Mouse (Mus musculus): Measurements from ENCODE around the gene Klre1. TPM values are rescaled to one million over a fixed set of nuclear protein-coding genes. Genes with fewer than 3 reads are reported as not detected.

The Klre1 gene
- polyA plus RNA-seq, 1 experiment from 2014 or later, result not detected

GRCm38 (mm10) chr6:129543709-129544606 lies 33.7 kb upstream of the Klre1 start:
- H3K9ac ChIP-seq, result no peak overlapping the region
- no peaks in the 10 kb centered on the region for H3K9me3 ChIP-seq (replicated peaks)
- H3K27me3 ChIP-seq, result no peaks in the 10 kb centered on the region
- H3K36me3 ChIP-seq, result peaks cover 24% of the 10 kb centered on the region
- 70% methylated on average over 6 of the region's 6 CpGs for WGBS
- no peak overlapping the region for H3K27ac ChIP-seq (replicated peaks)
- ATAC-seq (ENCODE audit: insufficient number of reproducible peaks, low FRiP score, low TSS enrichment, low read depth), result peak; percentile 24; the same call in 1 of the 2 replicates
- H3K4me1 ChIP-seq, result no peaks in the 10 kb centered on the region
- no peak overlapping the region for H3K4me2 ChIP-seq (replicated peaks)
- H3K4me3 ChIP-seq (replicated peaks), result no peak overlapping the region

- H3K9ac ChIP-seq, result no peak overlapping the region
- H3K27ac ChIP-seq (replicated peaks), result no peak overlapping the region
- no peaks in the 10 kb centered on the region for H3K36me3 ChIP-seq
- no peak overlapping the region for H3K4me3 ChIP-seq (replicated peaks)
- H3K4me2 ChIP-seq (replicated peaks), result no peak overlapping the region
- H3K9me3 ChIP-seq (replicated peaks), result no peaks in the 10 kb centered on the region
- no peaks in the 10 kb centered on the region for H3K4me1 ChIP-seq
- WGBS, result 77% methylated on average over 2 of the region's 2 CpGs
- no peak for ATAC-seq (ENCODE audit: insufficient number of reproducible peaks, low FRiP score, low TSS enrichment, low read depth)
- no peaks in the 10 kb centered on the region for H3K27me3 ChIP-seq
These were observed 30.4 kb upstream of the Klre1 start for GRCm38 (mm10) chr6:129547277-129547676.

DNA sequence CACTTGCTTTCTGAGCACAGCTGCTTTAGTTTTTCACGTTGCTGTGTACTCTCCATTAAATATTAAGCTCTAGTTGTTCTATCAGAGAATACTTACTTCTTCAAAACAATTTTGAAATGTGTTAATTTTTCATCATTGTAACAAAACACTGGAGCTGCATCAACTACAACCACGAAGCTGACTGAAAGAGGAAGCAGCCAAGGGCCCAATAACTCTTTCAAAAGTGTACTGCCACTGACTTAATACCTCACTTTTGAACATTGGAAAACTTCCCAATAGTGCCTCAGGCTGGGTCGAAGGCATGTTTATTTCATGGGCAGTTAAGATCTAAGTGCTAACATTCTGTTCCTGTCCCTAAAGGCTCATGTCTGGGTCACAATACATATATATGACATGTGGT lies 29.7 kb upstream of the Klre1 start:
- no peak for ATAC-seq (ENCODE audit: insufficient number of reproducible peaks, low FRiP score, low TSS enrichment, low read depth)
- H3K27me3 ChIP-seq, result no peaks in the 10 kb centered on the region
- H3K4me2 ChIP-seq (replicated peaks), result no peak overlapping the region
- no peaks in the 10 kb centered on the region for H3K4me1 ChIP-seq
- H3K4me3 ChIP-seq (replicated peaks), result no peak overlapping the region
- WGBS, result 70% methylated on average over 3 of the region's 3 CpGs
- no peak overlapping the region for H3K27ac ChIP-seq (replicated peaks)
- no peaks in the 10 kb centered on the region for H3K36me3 ChIP-seq
- H3K9me3 ChIP-seq (replicated peaks), result no peaks in the 10 kb centered on the region
- H3K9ac ChIP-seq, result no peak overlapping the region

DNA sequence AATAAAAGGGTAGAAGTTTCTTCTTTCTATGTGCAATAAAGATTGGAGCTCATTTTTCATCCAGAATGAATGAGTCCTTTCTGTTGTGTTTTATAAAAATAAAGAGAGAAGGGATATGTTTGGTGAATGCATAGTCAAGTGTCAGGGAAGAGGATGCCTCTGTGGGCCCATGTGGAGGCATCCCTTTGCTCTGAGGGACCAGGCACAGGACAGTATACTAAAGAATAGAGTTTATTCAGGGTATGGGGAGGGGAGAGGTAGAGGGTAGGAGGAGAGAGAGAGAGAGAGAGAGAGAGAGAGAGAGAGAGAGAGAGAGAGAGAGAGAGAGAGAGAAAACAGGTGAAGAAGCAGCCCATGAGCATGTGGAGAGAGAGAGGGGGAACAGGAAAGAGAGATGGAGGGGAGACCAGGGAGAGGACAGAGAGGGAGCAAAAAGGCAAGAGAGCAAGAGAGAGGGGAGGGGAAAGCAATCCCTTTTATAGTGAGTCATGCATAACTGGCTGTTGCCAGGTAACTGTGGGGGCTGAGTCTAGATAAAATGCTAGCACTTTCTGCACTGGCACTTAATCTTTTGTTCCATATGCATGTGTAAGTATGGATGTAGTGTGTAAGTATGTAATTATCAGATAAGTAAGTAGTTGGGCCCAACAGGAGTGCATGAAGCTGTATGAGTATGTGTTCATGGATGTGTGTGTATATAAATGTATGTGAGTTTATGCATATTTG lies 20.2 kb upstream of the Klre1 start:
- Histone ChIP-seq H3K36me3 (no peaks in the 10 kb centered on the region), H3K27ac (replicated peaks) (no peak overlapping the region)
- ATAC-seq (ENCODE audit: insufficient number of reproducible peaks, low FRiP score, low TSS enrichment, low read depth), result no peak

DNA sequence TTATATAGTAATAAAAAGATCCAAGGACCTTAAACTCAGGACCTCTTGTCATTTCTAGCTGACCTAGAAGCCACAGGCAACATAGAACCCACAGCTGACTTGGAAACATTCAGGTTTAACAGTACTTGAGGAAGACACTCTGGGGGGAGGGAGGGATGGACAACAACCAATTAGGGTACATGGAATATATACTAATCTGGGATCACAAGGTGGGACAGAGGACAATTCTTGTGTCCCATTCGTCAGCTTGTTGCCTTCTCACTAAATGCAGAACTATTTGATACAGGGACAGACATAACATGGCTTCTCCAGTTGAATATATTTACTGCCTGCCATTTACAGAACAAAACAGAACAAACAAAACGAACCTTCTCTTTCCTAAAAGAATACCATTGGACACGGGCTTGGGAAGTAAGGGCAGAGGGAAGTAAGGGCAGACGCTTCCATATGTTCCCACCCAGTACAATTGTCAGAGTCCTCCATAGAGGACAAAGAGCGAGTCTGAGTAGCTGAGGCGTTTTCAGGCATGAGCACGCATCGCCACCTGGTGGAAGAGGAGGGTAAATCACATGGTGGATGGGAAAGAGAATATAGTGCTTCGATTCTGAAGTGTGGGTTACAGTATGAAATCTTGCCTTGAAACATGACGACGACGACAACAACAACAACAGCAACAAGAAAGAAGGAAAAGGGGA lies 18.6 kb upstream of the Klre1 start:
- ATAC-seq (ENCODE audit: insufficient number of reproducible peaks, low FRiP score, low TSS enrichment, low read depth), result 0 out of 2 replicates have a peak, but pooled peaks have one; percentile 65
- Histone ChIP-seq H3K4me3 (replicated peaks) (no peak overlapping the region), H3K9ac (no peak overlapping the region), H3K36me3 (no peaks in the 10 kb centered on the region), H3K27ac (replicated peaks) (no peak overlapping the region), H3K4me1 (no peaks in the 10 kb centered on the region), H3K27me3 (no peaks in the 10 kb centered on the region), H3K9me3 (replicated peaks) (no peaks in the 10 kb centered on the region), H3K4me2 (replicated peaks) (no peak overlapping the region)
- 18% methylated on average over 12 of the region's 12 CpGs for WGBS

More for the DNA sequence above, 20.2 kb upstream of the Klre1 start:
- Histone ChIP-seq H3K4me1 (no peaks in the 10 kb centered on the region), H3K27me3 (no peaks in the 10 kb centered on the region), H3K9ac (no peak overlapping the region), H3K4me3 (replicated peaks) (no peak overlapping the region), H3K9me3 (replicated peaks) (no peaks in the 10 kb centered on the region), H3K4me2 (replicated peaks) (no peak overlapping the region)

DNA sequence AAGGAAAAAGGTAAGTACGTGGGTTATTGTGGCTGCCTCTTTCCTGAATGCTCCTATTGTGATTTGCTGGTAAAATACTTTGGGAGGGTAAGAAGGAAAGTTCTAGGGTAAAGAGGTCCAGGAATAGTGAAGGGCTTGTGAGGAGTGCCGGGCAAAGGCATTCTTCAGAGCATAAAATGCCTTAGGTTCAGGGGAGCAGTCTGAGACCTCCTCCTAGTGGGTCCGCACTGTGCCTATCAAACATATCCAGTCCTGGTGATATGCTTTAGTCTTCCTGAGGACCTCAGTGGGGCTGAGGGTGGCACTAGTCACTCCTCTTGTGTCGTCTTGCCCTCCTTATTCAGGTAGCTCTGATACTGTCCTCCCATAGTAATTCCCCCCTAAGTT lies 18.1 kb upstream of the Klre1 start:
- Histone ChIP-seq H3K27me3 (no peaks in the 10 kb centered on the region), H3K4me1 (no peaks in the 10 kb centered on the region), H3K27ac (replicated peaks) (no peak overlapping the region), H3K36me3 (no peaks in the 10 kb centered on the region), H3K4me2 (replicated peaks) (no peak overlapping the region), H3K9ac (no peak overlapping the region), H3K9me3 (replicated peaks) (no peaks in the 10 kb centered on the region), H3K4me3 (replicated peaks) (no peak overlapping the region)
- ATAC-seq (ENCODE audit: insufficient number of reproducible peaks, low FRiP score, low TSS enrichment, low read depth), result no peak
- 56% methylated on average over 4 of the region's 4 CpGs for WGBS

DNA sequence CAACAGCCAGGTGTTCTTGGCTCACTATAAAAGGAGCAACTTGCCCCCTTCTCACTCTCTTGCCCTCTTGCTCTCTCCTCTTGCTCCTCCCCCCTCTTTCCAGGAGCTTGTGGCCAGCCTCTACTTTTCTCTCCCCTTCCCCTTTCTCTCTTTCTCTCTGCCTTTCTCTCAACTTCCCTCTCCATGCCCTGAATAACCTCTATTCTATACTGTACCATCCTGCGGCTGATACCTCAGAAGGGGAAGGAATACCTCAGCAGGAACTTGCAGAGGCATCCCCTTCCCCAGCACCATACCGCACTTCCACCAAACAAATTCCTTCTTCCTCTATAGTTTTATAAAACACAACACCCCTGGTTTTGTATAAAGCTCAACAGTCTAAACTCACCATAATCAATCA lies 12.4 kb upstream of the Klre1 start:
- 78% methylated on average over 2 of the region's 2 CpGs for WGBS

DNA sequence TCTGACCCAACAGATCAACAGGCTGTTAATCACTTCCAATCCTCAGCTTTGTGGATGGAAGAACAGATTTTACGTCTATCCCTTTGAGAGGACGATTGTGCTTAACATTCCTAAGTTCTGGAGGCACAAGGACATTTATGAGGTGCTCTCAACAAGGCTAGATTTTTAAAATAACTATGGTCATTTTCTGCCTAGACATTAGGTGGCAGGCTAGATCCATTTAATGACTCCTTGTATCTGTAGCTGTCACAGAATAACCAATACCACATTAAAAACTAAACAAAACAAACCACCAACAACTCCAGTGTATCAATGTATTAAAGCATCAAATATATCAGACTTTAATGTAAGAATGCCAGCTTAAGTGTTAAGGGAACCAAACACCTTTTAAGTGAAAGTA lies 2.4 kb upstream of the Klre1 start:
- no peaks in the 10 kb centered on the region for H3K36me3 ChIP-seq
- ATAC-seq (ENCODE audit: insufficient number of reproducible peaks, low FRiP score, low TSS enrichment, low read depth), result no peak
- no peak overlapping the region for H3K27ac ChIP-seq (replicated peaks)
- no peaks in the 10 kb centered on the region for H3K9me3 ChIP-seq (replicated peaks)
- H3K9ac ChIP-seq, result no peak overlapping the region
- H3K4me3 ChIP-seq (replicated peaks), result no peak overlapping the region
- no peaks in the 10 kb centered on the region for H3K4me1 ChIP-seq
- WGBS, result 29% methylated on average over 2 of the region's 2 CpGs
- no peaks in the 10 kb centered on the region for H3K27me3 ChIP-seq
- H3K4me2 ChIP-seq (replicated peaks), result no peak overlapping the region

More for the DNA sequence above, 12.4 kb upstream of the Klre1 start:
- H3K36me3 ChIP-seq, result no peaks in the 10 kb centered on the region
- no peaks in the 10 kb centered on the region for H3K4me1 ChIP-seq
- no peak for ATAC-seq (ENCODE audit: insufficient number of reproducible peaks, low FRiP score, low TSS enrichment, low read depth)
- H3K9ac ChIP-seq, result no peak overlapping the region
- H3K9me3 ChIP-seq (replicated peaks), result no peaks in the 10 kb centered on the region
- no peak overlapping the region for H3K27ac ChIP-seq (replicated peaks)
- no peaks in the 10 kb centered on the region for H3K27me3 ChIP-seq
- H3K4me2 ChIP-seq (replicated peaks), result no peak overlapping the region
- H3K4me3 ChIP-seq (replicated peaks), result no peak overlapping the region

DNA sequence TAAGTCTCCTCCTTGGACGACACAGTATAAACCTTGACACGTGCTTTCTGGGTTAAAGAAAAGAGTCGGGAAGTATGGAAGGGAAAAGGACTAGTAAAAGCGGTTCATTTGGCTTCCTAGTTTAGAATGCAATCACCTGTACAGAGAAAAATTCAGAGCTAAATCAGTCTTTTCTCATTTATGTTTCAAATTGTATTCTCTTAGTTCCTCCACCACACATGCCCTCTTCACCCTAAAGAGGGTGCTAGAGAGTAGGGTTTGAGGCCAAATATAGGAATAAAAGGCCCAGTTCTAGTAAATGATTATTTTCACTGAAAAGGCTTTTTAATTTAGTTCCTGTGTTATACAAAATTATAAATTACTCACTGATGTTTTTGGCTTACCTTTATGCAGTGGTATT lies 3.6 kb downstream of the Klre1 start:
- no peak overlapping the region for H3K9ac ChIP-seq
- no peaks in the 10 kb centered on the region for H3K36me3 ChIP-seq
- no peak overlapping the region for H3K4me2 ChIP-seq (replicated peaks)
- H3K27ac ChIP-seq (replicated peaks), result no peak overlapping the region
- no peak for ATAC-seq (ENCODE audit: insufficient number of reproducible peaks, low FRiP score, low TSS enrichment, low read depth)
- H3K4me3 ChIP-seq (replicated peaks), result no peak overlapping the region
- WGBS, result 51% methylated on average over 4 of the region's 4 CpGs
- H3K9me3 ChIP-seq (replicated peaks), result no peaks in the 10 kb centered on the region
- no peaks in the 10 kb centered on the region for H3K4me1 ChIP-seq
- H3K27me3 ChIP-seq, result no peaks in the 10 kb centered on the region

- no peak for ATAC-seq (ENCODE audit: insufficient number of reproducible peaks, low FRiP score, low TSS enrichment, low read depth)
- no peak overlapping the region for H3K4me3 ChIP-seq (replicated peaks)
- no peak overlapping the region for H3K4me2 ChIP-seq (replicated peaks)
- H3K9ac ChIP-seq, result no peak overlapping the region
- 80% methylated on average over 4 of the region's 4 CpGs for WGBS
- no peaks in the 10 kb centered on the region for H3K4me1 ChIP-seq
- no peaks in the 10 kb centered on the region for H3K27me3 ChIP-seq
- no peak overlapping the region for H3K27ac ChIP-seq (replicated peaks)
- no peaks in the 10 kb centered on the region for H3K9me3 ChIP-seq (replicated peaks)
- no peaks in the 10 kb centered on the region for H3K36me3 ChIP-seq
These were observed 4.2 kb downstream of the Klre1 start for GRCm38 (mm10) chr6:129581896-129582295.

GRCm38 (mm10) chr6:129583014-129583413 lies 5.3 kb downstream of the Klre1 start:
- WGBS, result 68% methylated on average over 3 of the region's 3 CpGs

More at GRCm38 (mm10) chr6:129583014-129583413, 5.3 kb downstream of the Klre1 start:
- Histone ChIP-seq H3K4me1 (no peaks in the 10 kb centered on the region), H3K4me3 (replicated peaks) (no peak overlapping the region), H3K9me3 (replicated peaks) (no peaks in the 10 kb centered on the region), H3K4me2 (replicated peaks) (no peak overlapping the region), H3K27me3 (no peaks in the 10 kb centered on the region), H3K27ac (replicated peaks) (no peak overlapping the region), H3K36me3 (no peaks in the 10 kb centered on the region), H3K9ac (no peak overlapping the region)
- no peak for ATAC-seq (ENCODE audit: insufficient number of reproducible peaks, low FRiP score, low TSS enrichment, low read depth)

Measured in embryonic facial prominence, embryonic 15.5 days (tissue).